Mouse (Mus musculus) layer of hippocampus, postnatal 25 days (tissue): ENCODE data around the gene Notum. TPM values are rescaled to one million over a fixed set of nuclear protein-coding genes. Genes with fewer than 3 reads are reported as not detected.

Source experiments
- microRNA-seq, 2 experiments: library from miRNA; unstranded; fragments of <30 nt; microRNA quantifications; one replicate each; pipeline ENCODE4 v1.2.0; 2021
- total RNA-seq, 2 experiments: library from RNA; stranded (reverse); gene quantifications; 2 replicates each; pipeline ENCODE4 v1.2.3; 2021

The Notum gene
- total RNA-seq, 2 experiments from 2014 or later: 4.5 to 8.2 TPM

Small RNA genes lying within 50 kb of the gene (microRNA-seq; reads per million reads assigned to microRNA genes)
- 0.37 to 3.2 reads per million in 2 experiments for gene Mir6936

Other genes starting within 250 kb of the Notum start
- 10 to 100 TPM; 62.4 to 63.0 TPM for gene Nploc4, start 223.5 kb downstream of the Notum start, total RNA-seq
- gene Tspan10, start 218.5 kb downstream of the Notum start, total RNA-seq: 1 to 10 TPM in 1 of 2 experiments, under 1 TPM in 1; 0.32 to 6.8 TPM
- gene Pde6g, start 207.7 kb downstream of the Notum start, total RNA-seq: under 1 TPM; 0.56 to 0.59 TPM
- gene Oxld1, start 203.1 kb downstream of the Notum start, total RNA-seq: 10 to 100 TPM; 15.5 to 16.2 TPM
- 10 to 100 TPM; 23.6 to 26.8 TPM for gene Ccdc137, start 203.1 kb downstream of the Notum start, total RNA-seq
- 10 to 100 TPM; 50.8 to 53.8 TPM for gene Arl16, start 193.6 kb downstream of the Notum start, total RNA-seq
- 10 to 100 TPM; 60.9 to 72.0 TPM for gene Mrpl12, start 176.6 kb downstream of the Notum start, total RNA-seq
- 10 to 100 TPM; 18.1 to 22.4 TPM for gene Slc25a10, start 169.3 kb downstream of the Notum start, total RNA-seq
- under 1 TPM; 0.15 to 0.19 TPM for gene Gcgr, start 130.5 kb downstream of the Notum start, total RNA-seq
- 10 to 100 TPM; 86.1 to 86.5 TPM for gene Mcrip1, start 111.4 kb downstream of the Notum start, total RNA-seq
- gene Ppp1r27, start 110.0 kb downstream of the Notum start, total RNA-seq: not detected
- gene P4hb, start 87.9 kb downstream of the Notum start, total RNA-seq: 100 to 1,000 TPM; 127 to 136 TPM
- gene Arhgdia, start 79.6 kb downstream of the Notum start, total RNA-seq: 100 to 1,000 TPM; 306 to 324 TPM
- gene Alyref, start 62.8 kb downstream of the Notum start, total RNA-seq: 10 to 100 TPM; 61.7 to 67.4 TPM
- gene Anapc11, start 62.8 kb downstream of the Notum start, total RNA-seq: 100 to 1,000 TPM in 1 of 2 experiments, 10 to 100 TPM in 1; 87.2 to 109 TPM
- 1 to 10 TPM; 2.1 to 2.9 TPM for gene Npb, start 52.7 kb downstream of the Notum start, total RNA-seq
- gene Pcyt2, start 43.2 kb downstream of the Notum start, total RNA-seq: 100 to 1,000 TPM; 133 to 162 TPM
- gene Sirt7, start 35.9 kb downstream of the Notum start, total RNA-seq: 10 to 100 TPM; 36.1 to 42.4 TPM
- gene Mafg, start 27.6 kb downstream of the Notum start, total RNA-seq: 10 to 100 TPM; 68.9 to 83.2 TPM
- 1 to 10 TPM; 4.3 to 4.9 TPM for gene Pycr1, start 17.4 kb downstream of the Notum start, total RNA-seq
- gene Myadml2, start 13.0 kb downstream of the Notum start, total RNA-seq: 1 to 10 TPM; 2.5 to 3.5 TPM
- gene Aspscr1, start 11.8 kb upstream of the Notum start, total RNA-seq: 10 to 100 TPM; 50.0 to 55.7 TPM
- gene Cenpx, start 52.6 kb upstream of the Notum start, total RNA-seq: 10 to 100 TPM; 20.1 to 21.9 TPM
- 10 to 100 TPM; 47.0 to 65.2 TPM for gene Lrrc45, start 52.8 kb upstream of the Notum start, total RNA-seq
- gene Rac3, start 60.3 kb upstream of the Notum start, total RNA-seq: 10 to 100 TPM; 33.7 to 46.8 TPM
- gene Dcxr, start 66.1 kb upstream of the Notum start, total RNA-seq: 10 to 100 TPM; 12.4 to 12.9 TPM
- gene Cbr2, start 70.9 kb upstream of the Notum start, total RNA-seq: 1 to 10 TPM; 1.5 to 1.6 TPM
- 10 to 100 TPM; 19.9 to 22.8 TPM for gene Hmga1b, start 101.6 kb upstream of the Notum start, total RNA-seq
- 10 to 100 TPM; 68.8 to 74.1 TPM for gene Rfng, start 123.0 kb upstream of the Notum start, total RNA-seq
- gene Gps1, start 123.1 kb upstream of the Notum start, total RNA-seq: 100 to 1,000 TPM; 147 to 153 TPM
- 10 to 100 TPM; 45.7 to 50.0 TPM for gene Dus1l, start 135.2 kb upstream of the Notum start, total RNA-seq
- gene Fasn, start 163.4 kb upstream of the Notum start, total RNA-seq: 100 to 1,000 TPM; 191 to 198 TPM